Mouse (Mus musculus) liver, adult 2 months (tissue): ENCODE results near the gene Lmx1b. TPM values are rescaled to one million over a fixed set of nuclear protein-coding genes. Genes with fewer than 3 reads are reported as not detected.

Source experiments
- DNase-seq: peaks from one replicate; pipeline ENCODE4 v3.0.0-alpha.2; 2011; ENCODE audit warnings: low read depth, low spot score; ENCODE audit errors: extremely low read depth
- H3K27ac ChIP-seq: fragments of 200-500 bp; replicated peaks from 2 replicates; pipeline ENCODE4 v1.5.1; 2012; ENCODE audit warnings: low read depth, mild to moderate bottlenecking, control low read depth, inconsistent platforms, low read length; ENCODE audit not compliant: insufficient read depth
- H3K27me3 ChIP-seq: fragments of 200-500 bp; 2 replicates; pipeline ENCODE4 v1.6.1; 2012; ENCODE audit warnings: mild to moderate bottlenecking, moderate library complexity, low read length, inconsistent platforms; ENCODE audit not compliant: control insufficient read depth, insufficient read depth
- H3K36me3 ChIP-seq: fragments of 200-500 bp; 2 replicates; pipeline ENCODE4 v1.6.1; 2012; ENCODE audit warnings: low read length, inconsistent platforms; ENCODE audit not compliant: control insufficient read depth, insufficient read depth
- H3K4me1 ChIP-seq: fragments of 200-500 bp; 2 replicates; pipeline ENCODE4 v1.6.1; 2011; ENCODE audit warnings: low read length; ENCODE audit not compliant: control insufficient read depth, insufficient read depth
- H3K4me3 ChIP-seq: fragments of 200-500 bp; 2 replicates; pipeline ENCODE4 v1.5.1; 2011; ENCODE audit warnings: low read depth, mild to moderate bottlenecking, control low read depth, low read length, moderate library complexity; ENCODE audit not compliant: insufficient read depth
- H3K79me2 ChIP-seq: fragments of 200-500 bp; 2 replicates; pipeline ENCODE4 v1.6.1; 2012; ENCODE audit warnings: inconsistent platforms, mild to moderate bottlenecking, low read length, moderate library complexity; ENCODE audit not compliant: control insufficient read depth, insufficient read depth
- H3K9ac ChIP-seq: fragments of 200-500 bp; 2 replicates; pipeline ENCODE4 v1.6.1; 2012; ENCODE audit warnings: low read depth, mild to moderate bottlenecking, control low read depth, inconsistent platforms, low read length
- CTCF ChIP-seq: fragments of 200-500 bp; IDR thresholded peaks from 2 replicates; pipeline ENCODE4 v1.5.1; 2011; ENCODE audit warnings: low read depth, low read length, control low read depth
- POLR2A ChIP-seq: fragments of 200-500 bp; IDR thresholded peaks from 2 replicates; pipeline ENCODE4 v1.6.1; 2011; ENCODE audit warnings: low read length, control low read depth; ENCODE audit not compliant: insufficient read depth; ENCODE audit errors: extremely low read depth
- WGBS: fragments of 180-500 bp; shearing (Covaris S2); methylation state at CpG from one replicate; pipeline ENCODE4 v1.1.7; 2018; 5-methylcytosine and 5-hydroxymethylcytosine counted together
- polyA plus RNA-seq: library from polyadenylated mRNA; depleted of rRNA; stranded (reverse); fragments of >200 nt; gene quantifications from 2 replicates; pipeline ENCODE4 v1.2.3, GENCODE M21; 2012; rRNA removed
- total RNA-seq: library from RNA; depleted of rRNA; stranded (reverse); fragments of >200 nt; gene quantifications from 2 replicates; pipeline ENCODE4 v1.2.3, GENCODE M21; 2014; rRNA removed

Gene Lmx1b
- not detected in 2 replicates for total RNA-seq
- polyA plus RNA-seq = not detected in 2 replicates

DNA sequence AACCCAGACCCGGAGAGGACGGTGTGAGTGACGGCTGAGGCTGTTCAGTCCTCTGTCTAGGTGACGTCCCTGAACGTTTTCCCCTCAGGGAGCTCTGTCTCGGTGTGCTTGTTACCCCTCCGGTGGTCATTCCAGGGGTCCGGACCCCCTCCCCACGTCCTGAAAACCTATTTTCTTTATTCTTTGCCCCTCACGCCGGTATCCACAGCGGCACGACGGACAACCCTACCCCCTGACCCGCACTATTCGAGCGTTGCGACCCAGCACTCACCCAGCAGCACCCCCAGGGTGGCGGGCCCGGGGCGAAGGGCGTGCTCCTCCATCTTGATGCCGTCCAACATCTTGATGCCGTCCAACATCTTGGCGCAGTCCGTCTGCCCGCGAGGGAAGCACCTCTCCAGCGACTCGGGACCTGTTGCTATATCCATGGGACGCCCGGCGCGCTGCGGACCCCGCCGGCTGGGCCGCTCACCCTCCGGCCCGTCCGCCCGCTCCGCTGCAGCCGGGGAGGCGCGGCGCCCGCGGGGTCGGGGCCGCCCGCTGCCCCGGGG lies at the start of gene Lmx1b:
Gene Lmx1b, minus strand, starts transcription at position 341 of the 551 bp plus-strand sequence.
- H3K27ac ChIP-seq = no peak within 1 kb of the TSS
- H3K27me3 ChIP-seq = peaks cover 41% of the 10 kb centered on the region
- DNase-seq = no peak
- H3K79me2 ChIP-seq = no peaks in the 10 kb centered on the region
- H3K4me3 ChIP-seq = no peak within 1 kb of the TSS
- WGBS = 9% methylated on average over 53 of the region's 53 CpGs
- no peak within 1 kb of the TSS for H3K9ac ChIP-seq
- no peaks in the 10 kb centered on the region for H3K36me3 ChIP-seq
- no peaks in the 10 kb centered on the region for H3K4me1 ChIP-seq
- TF ChIP-seq POLR2A = no peak
- no peak for TF ChIP-seq CTCF

DNA sequence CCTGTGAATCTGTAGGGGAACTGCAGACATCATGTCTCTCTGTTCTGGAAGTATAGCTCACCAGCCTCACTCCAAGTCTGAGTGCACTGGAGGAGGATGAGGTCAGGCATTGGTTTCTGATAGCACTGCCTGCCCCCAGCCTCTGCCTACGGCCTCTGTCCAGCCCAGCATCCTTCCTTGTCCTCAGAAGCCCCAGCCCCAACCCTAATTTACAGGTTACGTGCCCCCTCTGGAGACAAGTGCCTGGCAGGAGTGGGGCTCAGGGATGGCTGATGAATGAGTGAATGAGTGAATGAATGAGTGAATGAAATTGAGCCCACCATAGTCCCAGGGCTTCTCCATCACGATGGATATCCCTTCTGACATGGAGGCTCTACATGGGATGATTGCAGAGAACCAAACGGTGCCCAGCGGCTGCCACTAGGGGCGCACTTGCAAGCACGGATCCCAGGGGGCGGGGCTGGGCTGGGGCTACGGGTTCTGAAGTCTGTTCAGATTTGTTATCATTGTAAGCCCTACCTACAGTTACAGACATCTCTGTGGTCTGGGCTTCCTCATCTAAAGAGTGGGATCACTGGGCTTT lies 49.7 kb upstream of the Lmx1b start:
- Histone ChIP-seq H3K79me2 (no peaks in the 10 kb centered on the region), H3K4me1 (no peaks in the 10 kb centered on the region), H3K9ac (no peak overlapping the region), H3K27ac (no peak overlapping the region), H3K27me3 (no peaks in the 10 kb centered on the region), H3K36me3 (no peaks in the 10 kb centered on the region), H3K4me3 (no peak overlapping the region)
- no peak for TF ChIP-seq POLR2A
- peak; percentile 70 for TF ChIP-seq CTCF
- WGBS = 25% methylated on average over 9 of the region's 9 CpGs
- DNase-seq = no peak

DNA sequence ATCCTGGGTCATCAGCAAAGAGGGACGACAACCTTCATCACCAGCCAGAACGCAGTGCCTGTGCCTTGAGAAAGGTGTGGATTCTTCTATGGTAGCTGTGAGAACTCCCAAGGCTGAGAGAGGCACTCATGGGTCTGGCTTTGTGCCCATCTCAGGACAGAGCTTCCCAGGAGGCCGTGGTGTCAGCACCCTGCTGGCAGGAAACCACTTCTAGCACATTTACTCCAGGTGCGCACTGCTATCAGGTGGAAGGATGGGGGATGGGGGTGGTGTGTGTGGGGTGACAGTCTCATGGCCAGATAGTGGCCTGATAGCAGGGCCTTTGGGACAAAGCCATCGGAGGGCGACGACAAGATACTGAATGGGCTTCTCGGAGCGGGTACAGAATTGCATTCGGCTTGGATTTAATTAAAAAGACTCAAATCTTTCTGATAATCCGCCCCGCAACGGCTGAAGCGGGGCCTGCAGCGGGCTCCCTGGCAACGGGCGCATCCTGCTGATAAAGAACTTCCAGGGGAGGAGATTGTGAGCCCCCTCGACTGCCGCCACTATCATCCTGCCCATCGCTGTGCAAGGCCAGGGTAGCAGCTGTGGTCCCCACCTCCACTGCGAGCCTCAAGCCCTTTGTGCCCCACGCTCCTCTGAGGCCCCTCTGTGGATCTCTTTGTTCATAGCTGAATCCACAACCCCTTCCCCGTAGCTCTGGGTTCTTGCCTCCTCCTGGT lies 49.0 kb upstream of the Lmx1b start:
- H3K36me3 ChIP-seq = no peaks in the 10 kb centered on the region
- TF ChIP-seq CTCF = no peak
- TF ChIP-seq POLR2A = no peak
- H3K4me3 ChIP-seq = no peak overlapping the region
- H3K27ac ChIP-seq = no peak overlapping the region
- H3K9ac ChIP-seq = no peak overlapping the region
- H3K79me2 ChIP-seq = no peaks in the 10 kb centered on the region
- no peak for DNase-seq
- no peaks in the 10 kb centered on the region for H3K4me1 ChIP-seq
- 31% methylated on average over 23 of the region's 23 CpGs for WGBS
- H3K27me3 ChIP-seq = no peaks in the 10 kb centered on the region

DNA sequence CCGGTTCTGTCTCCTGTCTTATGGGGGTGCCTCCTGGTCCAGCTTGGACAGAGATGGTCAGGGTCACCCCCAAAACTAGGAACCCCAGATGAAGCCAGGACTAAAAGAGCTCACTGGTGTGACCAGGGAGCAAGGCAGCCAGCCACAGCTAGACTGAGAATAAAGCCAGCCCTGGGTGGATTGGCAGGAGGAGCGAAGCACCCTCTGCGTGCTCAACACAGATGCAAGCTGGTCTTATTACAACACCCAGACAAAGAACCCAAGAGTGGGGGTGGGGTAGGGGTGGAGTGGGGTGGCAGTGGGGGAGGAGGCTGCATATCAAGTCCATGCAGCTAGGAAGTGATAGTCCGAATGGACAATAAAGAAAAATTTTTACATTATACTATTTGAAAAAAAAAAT lies 43.3 kb upstream of the Lmx1b start:
- Histone ChIP-seq H3K36me3 (no peaks in the 10 kb centered on the region), H3K4me1 (no peaks in the 10 kb centered on the region), H3K4me3 (no peak overlapping the region), H3K9ac (no peak overlapping the region), H3K27ac (no peak overlapping the region), H3K27me3 (no peaks in the 10 kb centered on the region), H3K79me2 (no peaks in the 10 kb centered on the region)
- TF ChIP-seq POLR2A (no peak), CTCF (no peak)
- WGBS = 67% methylated on average over 4 of the region's 4 CpGs
- no peak for DNase-seq

DNA sequence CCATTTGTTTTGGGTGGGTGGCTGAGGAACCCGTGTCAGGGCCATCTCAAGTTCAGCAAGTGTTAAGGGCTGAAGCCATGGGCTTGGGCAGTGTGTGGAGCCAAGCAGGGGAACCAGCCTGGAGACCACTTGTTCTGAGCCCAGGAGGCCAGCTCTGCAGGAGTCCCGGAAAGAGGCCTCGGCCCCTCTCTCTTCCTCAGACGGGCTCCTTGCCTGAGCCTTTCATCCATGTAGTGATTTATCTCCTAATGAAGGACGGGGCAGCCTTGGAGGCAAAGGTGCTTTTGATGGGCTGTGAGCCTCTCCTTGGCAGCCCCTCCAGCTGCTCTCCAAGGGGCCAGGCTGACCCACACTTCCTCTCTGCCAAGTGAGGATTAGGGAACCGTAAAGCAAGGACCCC lies 42.8 kb upstream of the Lmx1b start:
- no peak overlapping the region for H3K27ac ChIP-seq
- no peaks in the 10 kb centered on the region for H3K27me3 ChIP-seq
- no peak for TF ChIP-seq CTCF
- H3K4me3 ChIP-seq = no peak overlapping the region
- no peak overlapping the region for H3K9ac ChIP-seq
- 52% methylated on average over 6 of the region's 6 CpGs for WGBS
- no peaks in the 10 kb centered on the region for H3K79me2 ChIP-seq
- no peak for DNase-seq
- H3K4me1 ChIP-seq = no peaks in the 10 kb centered on the region
- no peaks in the 10 kb centered on the region for H3K36me3 ChIP-seq

DNA sequence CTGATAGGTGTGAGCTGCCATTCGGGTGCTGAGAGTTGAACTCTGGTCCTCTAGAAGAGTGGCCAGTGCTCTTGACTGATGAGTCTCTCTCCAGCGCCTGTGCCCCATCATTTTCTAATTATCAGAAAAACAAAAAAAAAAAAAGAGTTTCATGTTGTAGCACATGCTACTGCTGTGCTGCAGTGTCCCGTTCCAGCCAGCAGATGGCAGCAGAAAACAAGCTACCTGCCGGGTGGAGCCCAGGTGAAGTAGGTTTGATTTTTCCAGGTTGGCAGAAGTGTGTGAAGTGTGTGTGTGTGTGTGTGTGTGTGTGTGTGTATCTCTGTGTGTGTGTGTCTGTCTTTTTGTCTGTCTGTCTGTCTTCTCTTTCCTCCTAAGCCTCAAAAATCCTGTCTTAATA lies 41.9 kb upstream of the Lmx1b start:
- Histone ChIP-seq H3K9ac (no peak overlapping the region), H3K79me2 (no peaks in the 10 kb centered on the region), H3K4me3 (no peak overlapping the region), H3K27ac (no peak overlapping the region), H3K36me3 (no peaks in the 10 kb centered on the region), H3K4me1 (no peaks in the 10 kb centered on the region), H3K27me3 (no peaks in the 10 kb centered on the region)
- 6% methylated on average over 4 of the region's 4 CpGs for WGBS
- peak; percentile 24 for DNase-seq
- TF ChIP-seq CTCF (peak; percentile 92), POLR2A (no peak)
